Mouse (Mus musculus) thymus, adult 2 months (tissue): ENCODE data around the gene Cdh5.

ENCODE experiments used
- CTCF ChIP-seq: fragments of 200-500 bp; IDR thresholded peaks from 2 replicates; pipeline ENCODE4 v1.5.1; 2012; ENCODE audit warnings: mild to moderate bottlenecking, control low read depth, low read length, moderate library complexity, borderline replicate concordance; ENCODE audit not compliant: control insufficient read depth, poor library complexity, insufficient read depth; ENCODE audit errors: extremely low read depth
- POLR2A ChIP-seq: fragments of 200-500 bp; IDR thresholded peaks from 2 replicates; pipeline ENCODE4 v1.6.1; 2012; ENCODE audit warnings: mild to moderate bottlenecking, low read length, control low read depth, moderate library complexity; ENCODE audit not compliant: control insufficient read depth, poor library complexity, insufficient read depth; ENCODE audit errors: extremely low read depth

DNA sequence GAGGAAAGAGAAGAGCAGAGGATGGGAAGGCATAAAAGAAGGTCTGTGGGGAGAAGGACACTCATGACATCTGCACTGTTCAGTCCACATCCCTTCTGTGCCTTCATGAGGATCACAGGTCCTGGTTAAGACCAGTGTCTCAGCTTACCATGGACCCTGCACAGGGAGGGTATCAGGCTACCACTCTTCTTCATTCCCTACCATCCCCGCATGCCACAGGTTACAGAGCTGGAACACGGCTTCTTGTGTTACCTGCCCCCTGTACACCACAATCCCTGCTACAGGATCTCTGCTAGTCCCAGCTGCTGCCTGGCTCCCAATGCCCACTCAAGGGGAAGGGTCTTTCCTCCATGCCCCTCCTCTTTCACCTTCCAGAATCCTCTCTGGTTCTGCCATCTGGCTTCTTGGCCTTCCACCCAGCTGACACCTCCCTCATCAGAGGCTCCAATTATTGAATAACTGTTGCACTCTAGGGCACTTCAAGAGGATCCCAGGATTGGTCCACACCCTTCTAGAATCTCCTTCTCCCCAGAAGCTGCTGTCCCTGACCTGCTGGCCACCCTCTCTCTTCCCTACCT lies 21.7 kb downstream of the Cdh5 start:
- TF ChIP-seq CTCF (no peak), POLR2A (no peak)
